Mouse (Mus musculus) midbrain, embryonic 14.5 days (tissue): Measurements from ENCODE around the gene Slc7a5. TPM values are rescaled to one million over a fixed set of nuclear protein-coding genes. Genes with fewer than 3 reads are reported as not detected.

ENCODE experiments used
- ATAC-seq: fragments of 200-750 bp; cut with Nextera tagmentation; 2 replicates; pipeline ENCODE4 v1.8.0; 2017; ENCODE audit warnings: moderate number of reproducible peaks, moderate library complexity; ENCODE audit not compliant: low FRiP score, low TSS enrichment
- DNase-seq: peaks from one replicate; pipeline ENCODE4 v3.0.0-alpha.2; 2015
- H3K27ac ChIP-seq: fragments of 300-500 bp; sonication (generic); replicated peaks from 2 replicates; pipeline ENCODE4 v1.5.1; 2014; ENCODE audit warnings: mild to moderate bottlenecking, low read depth, low read length, moderate library complexity
- H3K27me3 ChIP-seq: fragments of 300-500 bp; sonication (generic); 2 replicates; pipeline ENCODE4 v1.6.1; 2014; ENCODE audit warnings: low read length, control low read depth, mixed read lengths; ENCODE audit not compliant: control insufficient read depth, insufficient read depth
- H3K36me3 ChIP-seq: fragments of 300-500 bp; sonication (generic); 2 replicates; pipeline ENCODE4 v1.6.1; 2014; ENCODE audit warnings: low read length, control low read depth; ENCODE audit not compliant: control insufficient read depth, insufficient read depth
- H3K4me1 ChIP-seq: fragments of 300-500 bp; sonication (generic); 2 replicates; pipeline ENCODE4 v1.6.1; 2014; ENCODE audit warnings: mild to moderate bottlenecking, antibody characterized with exemption, low read length, control low read depth; ENCODE audit not compliant: control insufficient read depth, insufficient read depth
- H3K4me2 ChIP-seq: fragments of 300-500 bp; sonication (generic); 2 replicates; pipeline ENCODE4 v1.6.1; 2014; ENCODE audit warnings: mild to moderate bottlenecking, low read length, moderate library complexity
- H3K4me3 ChIP-seq: fragments of 300-500 bp; sonication (generic); replicated peaks from 2 replicates; pipeline ENCODE4 v1.5.1; 2014; ENCODE audit warnings: low read depth, low read length
- H3K9ac ChIP-seq: fragments of 300-500 bp; sonication (generic); replicated peaks from 2 replicates; pipeline ENCODE4 v1.6.1; 2014; ENCODE audit warnings: mild to moderate bottlenecking, low read length, moderate library complexity
- H3K9me3 ChIP-seq: fragments of 300-500 bp; sonication (generic); 2 replicates; pipeline ENCODE4 v1.6.1; 2016; ENCODE audit warnings: low read length, control low read depth, mixed read lengths; ENCODE audit not compliant: control insufficient read depth
- WGBS: fragments of 180-500 bp; shearing (Covaris S2); extraction: QIAGEN DNeasy Blood & Tissue Kit; methylation state at CpG from one replicate; pipeline ENCODE4 v1.1.7; 2014; 5-methylcytosine and 5-hydroxymethylcytosine counted together
- polyA plus RNA-seq: library from polyadenylated mRNA; unstranded; fragments of >200 nt; fragmentation: Nextera tagmentation; extraction: Ambion mirVana; gene quantifications from 2 replicates; pipeline ENCODE4 v1.2.1, GENCODE M21; 2014

The Slc7a5 gene
- polyA plus RNA-seq, 1 experiment from 2014 or later, result 54.0 TPM

DNA sequence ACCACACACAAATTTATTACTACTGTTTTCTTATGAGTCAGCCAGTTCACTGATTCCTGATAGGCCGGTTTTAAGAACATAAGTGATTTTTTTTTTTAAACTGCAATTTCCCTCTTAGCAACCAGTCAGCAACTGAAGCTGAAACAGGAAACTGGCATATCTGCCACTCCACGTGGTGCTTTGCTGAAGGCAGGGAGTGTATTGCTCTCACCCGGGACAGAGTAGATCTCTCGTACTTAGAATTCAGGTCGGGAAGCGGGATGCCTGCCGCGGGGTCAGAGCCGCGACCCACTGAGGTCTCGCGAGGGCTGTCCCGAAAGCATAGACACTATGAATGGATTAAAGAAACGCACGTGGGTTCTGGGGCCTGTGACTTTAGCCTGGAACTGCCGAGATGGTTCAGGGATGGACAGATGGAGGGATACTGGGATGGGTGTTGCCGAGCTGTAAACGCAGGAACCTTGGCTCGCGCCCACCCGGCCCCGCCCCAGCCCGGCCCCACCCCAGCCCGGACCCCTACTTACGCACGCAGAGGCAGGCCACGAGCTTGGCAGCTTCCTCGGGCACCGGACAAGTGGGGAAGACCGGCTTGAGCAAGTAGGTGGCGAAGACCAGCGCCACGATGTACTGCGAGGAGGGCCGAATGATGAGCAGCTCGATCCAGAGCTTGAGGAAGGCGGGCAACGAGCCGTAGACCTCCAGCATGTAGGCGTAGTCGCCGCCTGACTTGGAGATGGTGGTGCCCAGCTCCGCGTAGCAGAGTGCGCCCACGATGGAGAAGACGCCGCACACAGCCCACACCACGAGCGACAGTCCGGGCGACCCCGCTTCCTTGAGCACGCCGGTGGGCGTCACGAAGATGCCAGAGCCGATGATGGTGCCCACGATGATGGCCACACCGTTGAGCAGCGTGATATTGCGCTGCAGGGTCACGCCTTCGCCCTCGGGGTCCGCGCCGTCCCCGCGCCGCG is 667 bp downstream of the Slc7a5 start:
- DNase-seq (peak; percentile 62), ATAC-seq (peak; percentile 60)
- Histone ChIP-seq H3K27ac (peak overlapping the region; percentile 56), H3K4me2 (peak overlapping the region; percentile 99), H3K9me3 (no peaks in the 10 kb centered on the region), H3K27me3 (0 out of 2 replicates have a peak, but pooled peaks cover 4% of the 10 kb centered on the region), H3K9ac (peak overlapping the region; percentile 69), H3K4me1 (peaks cover 19% of the 10 kb centered on the region), H3K4me3 (peak overlapping the region; percentile 63), H3K36me3 (no peaks in the 10 kb centered on the region)
- WGBS, result under 1% methylated on average over 70 of the region's 72 CpGs

DNA sequence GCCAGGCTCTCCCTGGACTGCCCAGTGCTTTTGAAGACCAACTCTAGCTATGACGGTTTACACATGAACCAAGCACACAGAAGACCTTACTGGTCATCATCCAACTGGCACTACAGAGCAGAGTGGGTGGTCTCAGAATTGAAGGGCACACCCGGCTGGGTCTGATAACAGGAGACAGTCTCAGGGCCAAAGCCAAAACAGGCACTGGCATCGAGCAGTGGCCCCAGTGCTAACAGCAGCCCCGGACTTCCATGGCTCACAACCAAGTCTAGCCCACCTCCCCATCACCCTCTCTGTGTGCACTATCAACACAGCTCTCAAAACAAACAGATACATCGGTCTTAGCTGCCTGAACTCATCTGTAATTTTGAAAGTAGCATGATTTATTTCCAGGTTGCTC is 1.6 kb downstream of the Slc7a5 start:
- peak overlapping the region; percentile 99 for H3K4me2 ChIP-seq
- ATAC-seq, result no peak
- 31% methylated on average over 5 of the region's 5 CpGs for WGBS

DNA sequence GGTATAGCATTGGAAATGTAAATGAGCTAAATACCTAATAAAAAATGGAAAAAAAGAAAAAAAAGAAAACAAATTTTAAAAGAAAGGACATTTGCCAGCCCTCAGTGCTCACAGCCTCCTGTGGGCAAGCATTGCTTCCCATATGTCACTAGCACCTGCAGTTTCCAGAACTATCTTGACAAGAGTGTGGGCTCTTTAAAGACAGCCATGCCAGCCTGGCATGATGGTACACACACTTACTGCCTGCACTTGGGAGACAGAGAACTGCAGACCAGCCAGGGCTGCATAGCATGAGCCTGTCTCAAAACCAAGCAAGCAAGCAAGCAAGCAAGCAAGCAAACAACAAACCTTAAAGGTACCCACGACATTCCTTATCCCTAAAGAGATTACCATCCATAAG is 2.1 kb downstream of the Slc7a5 start:
- Histone ChIP-seq H3K27ac (no peak overlapping the region), H3K4me1 (peaks cover 19% of the 10 kb centered on the region), H3K4me3 (peak overlapping the region; percentile 63), H3K9me3 (no peaks in the 10 kb centered on the region), H3K27me3 (0 out of 2 replicates have a peak, but pooled peaks cover 4% of the 10 kb centered on the region), H3K4me2 (peak overlapping the region; percentile 99), H3K9ac (no peak overlapping the region; the same call in 1 of the 2 replicates), H3K36me3 (no peaks in the 10 kb centered on the region)
- 54% methylated on average over 1 of the region's 1 CpGs for whole genome bisulfite sequencing
- no peak for ATAC-seq
- DNase-seq, result no peak

More for the DNA sequence above, 1.6 kb downstream of the Slc7a5 start:
- Histone ChIP-seq H3K4me1 (peaks cover 19% of the 10 kb centered on the region), H3K36me3 (no peaks in the 10 kb centered on the region), H3K9me3 (no peaks in the 10 kb centered on the region), H3K4me3 (peak overlapping the region; percentile 63), H3K27me3 (0 out of 2 replicates have a peak, but pooled peaks cover 4% of the 10 kb centered on the region), H3K27ac (no peak overlapping the region), H3K9ac (peak overlapping the region; percentile 69; the same call in 1 of the 2 replicates)
- DNase-seq, result no peak

DNA sequence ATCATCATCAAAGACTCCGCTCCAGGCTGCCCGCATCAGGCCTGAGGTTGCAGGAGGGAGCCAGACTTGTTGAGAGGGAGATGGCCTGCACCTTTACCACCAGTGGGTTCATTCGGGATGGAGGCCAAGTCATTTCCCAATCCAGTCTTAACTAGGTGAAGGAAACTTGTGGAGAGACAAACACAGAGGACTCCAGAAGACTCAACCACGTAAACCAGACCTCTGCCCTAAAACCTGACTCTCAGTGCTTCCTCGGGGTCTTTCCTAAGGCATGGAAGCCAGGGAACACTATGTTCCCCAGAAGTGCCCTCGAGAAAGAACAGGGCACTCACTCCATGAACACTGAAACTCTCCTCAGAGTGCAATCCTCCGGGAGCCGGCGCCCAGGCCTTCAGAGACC is 2.5 kb downstream of the Slc7a5 start:
- DNase-seq, result no peak
- Histone ChIP-seq H3K36me3 (no peaks in the 10 kb centered on the region), H3K27me3 (0 out of 2 replicates have a peak, but pooled peaks cover 4% of the 10 kb centered on the region), H3K4me3 (peak overlapping the region; percentile 63; the same call in 1 of the 2 replicates), H3K4me1 (peaks cover 19% of the 10 kb centered on the region), H3K4me2 (no peak overlapping the region), H3K9me3 (no peaks in the 10 kb centered on the region), H3K9ac (no peak overlapping the region; the same call in 1 of the 2 replicates), H3K27ac (no peak overlapping the region)
- WGBS, result 89% methylated on average over 9 of the region's 9 CpGs
- no peak for ATAC-seq

DNA sequence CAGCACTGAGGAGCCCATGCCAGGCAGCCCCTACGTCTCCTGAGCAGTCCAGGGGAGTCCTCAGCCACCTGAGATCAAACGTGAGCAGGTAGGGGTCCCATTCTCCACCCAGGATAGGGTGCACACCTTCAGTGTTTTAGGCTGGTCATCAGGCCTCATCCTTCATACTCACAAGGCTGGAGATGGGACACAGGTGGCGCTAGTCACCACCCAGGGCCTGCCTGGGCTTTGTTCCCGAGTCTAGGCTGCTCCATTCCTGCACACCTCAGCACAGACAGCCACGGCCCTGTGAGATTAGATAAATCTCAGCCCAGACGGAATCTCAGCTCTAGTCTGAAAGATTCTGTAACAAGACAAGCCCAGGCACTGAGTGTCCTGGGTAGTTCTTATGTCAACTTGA is 3.5 kb downstream of the Slc7a5 start:
- ATAC-seq, result no peak
- Histone ChIP-seq H3K4me1 (peaks cover 25% of the 10 kb centered on the region), H3K27ac (no peak overlapping the region), H3K4me3 (no peak overlapping the region), H3K27me3 (0 out of 2 replicates have a peak, but pooled peaks cover 4% of the 10 kb centered on the region), H3K9me3 (no peaks in the 10 kb centered on the region), H3K9ac (no peak overlapping the region), H3K36me3 (no peaks in the 10 kb centered on the region), H3K4me2 (no peak overlapping the region)
- 69% methylated on average over 6 of the region's 6 CpGs for WGBS
- DNase-seq, result no peak

DNA sequence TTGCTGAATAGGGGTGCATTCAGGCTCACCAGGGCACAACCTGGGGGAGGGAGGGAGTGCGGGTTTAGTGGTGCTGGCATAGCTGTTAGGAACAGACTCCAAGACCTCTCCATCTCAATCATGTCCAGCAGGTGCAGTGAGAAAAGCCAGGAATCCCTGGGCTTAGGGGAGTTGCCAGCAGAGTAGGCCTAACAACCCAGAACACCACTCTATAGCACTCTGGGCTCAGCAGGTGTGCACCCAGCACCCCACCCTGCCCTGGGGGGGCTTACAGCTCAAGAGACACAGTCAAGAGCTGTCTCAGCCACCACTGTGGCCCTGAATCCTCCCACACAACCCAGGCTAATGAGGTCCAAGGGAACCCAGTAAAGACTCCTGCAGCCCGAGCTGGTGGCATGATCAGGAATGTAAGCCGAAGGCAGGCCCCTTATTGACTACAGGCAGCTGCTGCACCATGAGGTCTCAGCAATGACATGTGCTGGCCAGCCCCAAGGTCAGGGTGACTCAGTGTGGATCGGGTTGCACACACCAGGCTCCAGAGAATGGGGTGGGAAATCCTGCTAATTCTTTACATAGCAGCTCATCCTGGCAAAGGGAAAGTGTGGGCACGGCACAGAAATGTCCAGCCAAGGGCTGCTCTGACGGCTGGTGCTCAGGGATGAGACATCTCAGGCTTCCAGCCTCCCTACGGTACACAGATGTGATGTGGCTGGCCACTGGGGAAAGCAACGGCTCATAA is 5.8 kb downstream of the Slc7a5 start:
- Histone ChIP-seq H3K27ac (no peak overlapping the region), H3K4me3 (no peak overlapping the region), H3K4me1 (peaks cover 42% of the 10 kb centered on the region), H3K36me3 (no peaks in the 10 kb centered on the region), H3K27me3 (0 out of 2 replicates have a peak, but pooled peaks cover 4% of the 10 kb centered on the region), H3K9me3 (no peaks in the 10 kb centered on the region), H3K9ac (no peak overlapping the region; the same call in 1 of the 2 replicates), H3K4me2 (no peak overlapping the region)
- WGBS, result 61% methylated on average over 8 of the region's 8 CpGs
- DNase-seq, result no peak
- no peak for ATAC-seq

DNA sequence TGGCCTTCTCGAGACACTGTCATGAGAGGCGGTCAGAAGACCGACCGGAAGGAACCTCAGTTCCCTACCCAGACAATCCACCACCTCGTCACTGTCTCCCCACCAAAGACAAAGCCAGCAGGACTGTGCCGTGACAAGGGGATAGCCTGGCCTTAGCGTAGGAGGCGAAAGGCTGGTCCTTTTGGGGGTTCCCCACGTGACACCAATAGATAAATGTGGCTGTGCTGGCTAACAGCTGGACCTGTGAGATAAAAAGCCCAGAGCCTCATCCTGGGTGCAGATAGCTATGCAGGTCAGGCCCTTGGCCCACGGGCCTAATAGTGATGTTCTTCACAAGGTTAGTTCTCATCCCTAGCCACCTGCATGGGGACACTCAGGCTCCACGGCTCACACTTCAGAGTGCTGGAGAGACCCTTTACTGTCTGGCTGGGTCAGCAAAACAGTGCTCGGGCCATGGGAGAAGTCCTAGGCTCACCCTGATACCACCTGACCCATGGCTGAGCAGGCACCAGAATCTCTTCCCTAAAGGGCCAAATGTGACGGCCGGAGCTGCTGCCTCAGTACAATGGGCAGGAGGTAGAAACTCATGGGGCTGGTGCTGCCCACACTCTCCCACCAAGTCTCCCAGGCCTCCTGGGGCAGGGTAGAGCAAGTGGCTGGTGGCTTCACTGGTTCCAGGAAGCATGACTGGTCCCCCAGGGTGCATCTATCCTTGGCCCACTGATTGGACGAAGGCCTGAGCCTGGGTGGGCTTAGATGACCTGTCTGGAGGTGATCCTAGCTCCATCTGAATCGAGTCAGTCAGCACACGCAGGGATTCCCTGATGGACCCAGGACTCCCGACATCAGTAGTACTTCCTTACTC is 8.1 kb downstream of the Slc7a5 start:
- ATAC-seq, result no peak
- Histone ChIP-seq H3K9me3 (no peaks in the 10 kb centered on the region), H3K4me3 (no peak overlapping the region), H3K27ac (0 out of 2 replicates have a peak overlapping the region, but pooled peaks have one; percentile 8), H3K4me1 (peaks cover 33% of the 10 kb centered on the region), H3K27me3 (no peaks in the 10 kb centered on the region), H3K4me2 (peak overlapping the region; percentile 31; the same call in 1 of the 2 replicates), H3K9ac (no peak overlapping the region; the same call in 1 of the 2 replicates), H3K36me3 (no peaks in the 10 kb centered on the region)
- no peak for DNase-seq
- 61% methylated on average over 18 of the region's 18 CpGs for WGBS
